Mouse (Mus musculus) megakaryocyte, adult 5-6 weeks (primary cell): ENCODE measurements around the gene Msh3. TPM values are rescaled to one million over a fixed set of nuclear protein-coding genes. Genes with fewer than 3 reads are reported as not detected.
"Not testable (repeated sequence)": the region's sequence is repeated elsewhere in the genome, so short reads cannot be mapped to it uniquely, and the experiment has no call there.

ENCODE experiments used
- ATAC-seq: 2 replicates; pipeline ENCODE4 v1.8.0; 2016; ENCODE audit warnings: mild to moderate bottlenecking, inconsistent platforms; ENCODE audit not compliant: poor library complexity, severe bottlenecking
- total RNA-seq, 2 experiments: library from RNA; stranded (forward) in 1 of 2; stranded (reverse) in 1 of 2; fragments of 153-499, 151-499 nt in 1 of 2; fragments of 221-1000, 200-1000 nt in 1 of 2; gene quantifications; 2 replicates each; pipeline versions ENCODE4 v1.2.3 to v1.2.4; 2015 to 2017

The Msh3 gene
- total RNA-seq, 2 experiments from 2014 or later = 21.3 to 27.5 TPM

GRCm38 (mm10) chr13:92261329-92261728 lies 93.5 kb downstream of the Msh3 start:
- ATAC-seq = no peak

- no peak for ATAC-seq
These were observed 99.3 kb downstream of the Msh3 start for GRCm38 (mm10) chr13:92255480-92255879.

- ATAC-seq = no peak
These were observed 101.0 kb downstream of the Msh3 start for GRCm38 (mm10) chr13:92253850-92254249.

GRCm38 (mm10) chr13:92252331-92252730 lies 102.5 kb downstream of the Msh3 start:
- no peak for ATAC-seq

GRCm38 (mm10) chr13:92247576-92247975 lies 107.2 kb downstream of the Msh3 start:
- ATAC-seq = no peak

- 0 out of 2 replicates have a peak, but pooled peaks have one; percentile 16 for ATAC-seq
These were observed 107.8 kb downstream of the Msh3 start for GRCm38 (mm10) chr13:92246966-92247365.

GRCm38 (mm10) chr13:92244731-92245130 lies 110.1 kb downstream of the Msh3 start:
- ATAC-seq = no peak

GRCm38 (mm10) chr13:92241426-92241825 lies 113.4 kb downstream of the Msh3 start:
- peak; percentile 77 for ATAC-seq

- no peak for ATAC-seq
These were observed 116.9 kb downstream of the Msh3 start for GRCm38 (mm10) chr13:92237887-92238286.

- no peak for ATAC-seq
These were observed 117.8 kb downstream of the Msh3 start for GRCm38 (mm10) chr13:92237016-92237415.

- ATAC-seq = no peak
These were observed 122.5 kb downstream of the Msh3 start for GRCm38 (mm10) chr13:92232076-92232938.

GRCm38 (mm10) chr13:92228037-92228436 lies 126.8 kb downstream of the Msh3 start:
- no peak for ATAC-seq

GRCm38 (mm10) chr13:92223567-92223966 lies 131.2 kb downstream of the Msh3 start:
- ATAC-seq = no peak

GRCm38 (mm10) chr13:92222763-92223162 lies 132.0 kb downstream of the Msh3 start:
- ATAC-seq = no peak

- no peak for ATAC-seq
These were observed 135.0 kb downstream of the Msh3 start for GRCm38 (mm10) chr13:92219774-92220173.

GRCm38 (mm10) chr13:92217216-92217615 lies 137.6 kb downstream of the Msh3 start:
- ATAC-seq = no peak

- ATAC-seq = no peak
These were observed 157.9 kb downstream of the Msh3 start for GRCm38 (mm10) chr13:92196860-92197259.

GRCm38 (mm10) chr13:92193806-92194205 lies 161.0 kb downstream of the Msh3 start:
- ATAC-seq = not testable (repeated sequence)

- ATAC-seq = not testable (repeated sequence)
These were observed 182.1 kb downstream of the Msh3 start for GRCm38 (mm10) chr13:92172686-92173085.
